Mouse (Mus musculus): ENCODE data around the gene Repin1. TPM values are rescaled to one million over a fixed set of nuclear protein-coding genes. Genes with fewer than 3 reads are reported as not detected.
"Not testable (repeated sequence)": the region's sequence is repeated elsewhere in the genome, so short reads cannot be mapped to it uniquely, and the experiment has no call there.

Gene Repin1
- polyA plus RNA-seq, 1 experiment from 2014 or later = 44.0 TPM

- Histone ChIP-seq H3K4me3 (no peak overlapping the region), H3K9ac (no peak overlapping the region)
Measured at GRCm38 (mm10) chr6:48610657-48611056, 17.0 kb downstream of the Repin1 start.

GRCm38 (mm10) chr6:48613464-48613863 lies 19.8 kb downstream of the Repin1 start:
- Histone ChIP-seq H3K4me3 (no peak overlapping the region), H3K27me3 (replicated peaks) (no peaks in the 10 kb centered on the region), H3K36me3 (peaks cover 23% of the 10 kb centered on the region), H3K4me2 (replicated peaks) (no peak overlapping the region), H3K27ac (no peak overlapping the region), H3K4me1 (0 out of 2 replicates have a peak, but pooled peaks cover 2% of the 10 kb centered on the region), H3K9me3 (no peaks in the 10 kb centered on the region), H3K9ac (no peak overlapping the region)
- ATAC-seq (ENCODE audit: low FRiP score, low read depth) = no peak
- WGBS = 85% methylated on average over 4 of the region's 4 CpGs

More at GRCm38 (mm10) chr6:48610657-48611056, 17.0 kb downstream of the Repin1 start:
- Histone ChIP-seq H3K27ac (no peak overlapping the region), H3K27me3 (replicated peaks) (no peaks in the 10 kb centered on the region), H3K4me1 (0 out of 2 replicates have a peak, but pooled peaks cover 2% of the 10 kb centered on the region), H3K36me3 (peaks cover 20% of the 10 kb centered on the region), H3K9me3 (no peaks in the 10 kb centered on the region), H3K4me2 (replicated peaks) (no peak overlapping the region)
- ATAC-seq (ENCODE audit: low FRiP score, low read depth) = no peak
- WGBS = 88% methylated on average over 3 of the region's 3 CpGs

- ATAC-seq (ENCODE audit: low FRiP score, low read depth) = no peak
- Histone ChIP-seq H3K4me1 (no peaks in the 10 kb centered on the region), H3K9ac (no peak overlapping the region), H3K27ac (no peak overlapping the region), H3K4me2 (replicated peaks) (no peak overlapping the region), H3K4me3 (no peak overlapping the region), H3K36me3 (peaks cover 33% of the 10 kb centered on the region), H3K27me3 (replicated peaks) (no peaks in the 10 kb centered on the region), H3K9me3 (no peaks in the 10 kb centered on the region)
- WGBS = 93% methylated on average over 5 of the region's 5 CpGs
Measured at GRCm38 (mm10) chr6:48614756-48615155, 21.1 kb downstream of the Repin1 start.

GRCm38 (mm10) chr6:48620031-48620430 lies 26.3 kb downstream of the Repin1 start:
- Histone ChIP-seq H3K9me3 (no peaks in the 10 kb centered on the region), H3K4me1 (no peaks in the 10 kb centered on the region), H3K4me3 (no peak overlapping the region), H3K27me3 (replicated peaks) (no peaks in the 10 kb centered on the region), H3K9ac (no peak overlapping the region), H3K27ac (no peak overlapping the region), H3K4me2 (replicated peaks) (no peak overlapping the region), H3K36me3 (peaks cover 30% of the 10 kb centered on the region)
- ATAC-seq (ENCODE audit: low FRiP score, low read depth) = no peak
- 92% methylated on average over 30 of the region's 30 CpGs for WGBS

GRCm38 (mm10) chr6:48622186-48622843 lies 28.6 kb downstream of the Repin1 start:
- not testable (repeated sequence) for H3K4me2 ChIP-seq (replicated peaks); H3K9ac ChIP-seq; ATAC-seq (ENCODE audit: low FRiP score, low read depth); H3K27ac ChIP-seq; H3K4me1 ChIP-seq; H3K9me3 ChIP-seq; H3K4me3 ChIP-seq; H3K27me3 ChIP-seq (replicated peaks)
- 88% methylated on average over 8 of the region's 8 CpGs for WGBS
- H3K36me3 ChIP-seq = peaks cover 26% of the 10 kb centered on the region

- no peak for ATAC-seq (ENCODE audit: low FRiP score, low read depth)
- Histone ChIP-seq H3K4me2 (replicated peaks) (no peak overlapping the region), H3K27me3 (replicated peaks) (peaks cover 21% of the 10 kb centered on the region), H3K4me3 (no peak overlapping the region), H3K36me3 (peaks cover 26% of the 10 kb centered on the region), H3K4me1 (peaks cover 6% of the 10 kb centered on the region; the same call in 1 of the 2 replicates), H3K9ac (no peak overlapping the region), H3K27ac (no peak overlapping the region), H3K9me3 (no peaks in the 10 kb centered on the region)
- 35% methylated on average over 1 of the region's 1 CpGs for WGBS
Measured at GRCm38 (mm10) chr6:48623460-48623859, 29.8 kb downstream of the Repin1 start.

- ATAC-seq (ENCODE audit: low FRiP score, low read depth) = no peak
- WGBS = 32% methylated on average over 8 of the region's 8 CpGs
- Histone ChIP-seq H3K27me3 (replicated peaks) (peaks cover 42% of the 10 kb centered on the region), H3K4me1 (peaks cover 15% of the 10 kb centered on the region), H3K9ac (peak within 1 kb of the TSS; percentile 52), H3K27ac (no peak within 1 kb of the TSS), H3K36me3 (no peaks in the 10 kb centered on the region; the same call in 1 of the 2 replicates), H3K4me3 (peak within 1 kb of the TSS; percentile 35), H3K9me3 (no peaks in the 10 kb centered on the region), H3K4me2 (replicated peaks) (peak within 1 kb of the TSS; percentile 78)
Measured at GRCm38 (mm10) chr6:48626464-48626863, 32.8 kb downstream of the Repin1 start, which contains the start of gene AI854703. AI854703 (plus strand) TSS chr6:48626764.

- peaks cover 15% of the 10 kb centered on the region for H3K4me1 ChIP-seq
- H3K4me3 ChIP-seq = peak overlapping the region; percentile 35
- H3K4me2 ChIP-seq (replicated peaks) = peak overlapping the region; percentile 78
- 1% methylated on average over 32 of the region's 32 CpGs for WGBS
- H3K9ac ChIP-seq = peak overlapping the region; percentile 52
- peaks cover 42% of the 10 kb centered on the region for H3K27me3 ChIP-seq (replicated peaks)
- ATAC-seq (ENCODE audit: low FRiP score, low read depth) = no peak
- no peaks in the 10 kb centered on the region; the same call in 1 of the 2 replicates for H3K36me3 ChIP-seq
- H3K27ac ChIP-seq = no peak overlapping the region
- no peaks in the 10 kb centered on the region for H3K9me3 ChIP-seq
Measured at GRCm38 (mm10) chr6:48626984-48627383, 33.3 kb downstream of the Repin1 start.

- no peaks in the 10 kb centered on the region for H3K9me3 ChIP-seq
- peaks cover 15% of the 10 kb centered on the region for H3K4me1 ChIP-seq
- peak overlapping the region; percentile 35 for H3K4me3 ChIP-seq
- no peak overlapping the region for H3K27ac ChIP-seq
- peaks cover 42% of the 10 kb centered on the region for H3K27me3 ChIP-seq (replicated peaks)
- 3% methylated on average over 7 of the region's 7 CpGs for WGBS
- no peak for ATAC-seq (ENCODE audit: low FRiP score, low read depth)
- H3K36me3 ChIP-seq = no peaks in the 10 kb centered on the region
- H3K9ac ChIP-seq = peak overlapping the region; percentile 52; the same call in 1 of the 2 replicates
- H3K4me2 ChIP-seq (replicated peaks) = peak overlapping the region; percentile 78
Measured at GRCm38 (mm10) chr6:48627511-48627924, 33.8 kb downstream of the Repin1 start.

- H3K9ac ChIP-seq = no peak overlapping the region
- 86% methylated on average over 3 of the region's 3 CpGs for WGBS
- no peak for ATAC-seq (ENCODE audit: low FRiP score, low read depth)
- no peaks in the 10 kb centered on the region for H3K9me3 ChIP-seq
- H3K27me3 ChIP-seq (replicated peaks) = peaks cover 42% of the 10 kb centered on the region
- peaks cover 15% of the 10 kb centered on the region for H3K4me1 ChIP-seq
- 0 out of 2 replicates have a peak overlapping the region, but pooled peaks have one; percentile 78 for H3K4me2 ChIP-seq (replicated peaks)
- no peak overlapping the region for H3K4me3 ChIP-seq
- H3K27ac ChIP-seq = no peak overlapping the region
- no peaks in the 10 kb centered on the region for H3K36me3 ChIP-seq
Measured at GRCm38 (mm10) chr6:48628377-48628776, 34.7 kb downstream of the Repin1 start.

- H3K4me1 ChIP-seq = peaks cover 15% of the 10 kb centered on the region
- H3K36me3 ChIP-seq = no peaks in the 10 kb centered on the region
- H3K4me3 ChIP-seq = peak overlapping the region; percentile 39
- H3K27ac ChIP-seq = no peak overlapping the region
- 8% methylated on average over 54 of the region's 54 CpGs for WGBS
- H3K9me3 ChIP-seq = no peaks in the 10 kb centered on the region
- H3K9ac ChIP-seq = peak overlapping the region; percentile 46
- peak; percentile 55 for ATAC-seq (ENCODE audit: low FRiP score, low read depth)
- H3K27me3 ChIP-seq (replicated peaks) = peaks cover 42% of the 10 kb centered on the region
- peak overlapping the region; percentile 79 for H3K4me2 ChIP-seq (replicated peaks)
Measured at GRCm38 (mm10) chr6:48628808-48629660, 35.4 kb downstream of the Repin1 start.

GRCm38 (mm10) chr6:48629661-48630034 lies 36.0 kb downstream of the Repin1 start:
- no peak overlapping the region for H3K27ac ChIP-seq
- WGBS = 15% methylated on average over 13 of the region's 13 CpGs

More at GRCm38 (mm10) chr6:48629661-48630034, 36.0 kb downstream of the Repin1 start:
- Histone ChIP-seq H3K36me3 (no peaks in the 10 kb centered on the region), H3K27me3 (replicated peaks) (peaks cover 42% of the 10 kb centered on the region), H3K9me3 (no peaks in the 10 kb centered on the region), H3K4me2 (replicated peaks) (peak overlapping the region; percentile 79), H3K4me3 (peak overlapping the region; percentile 39), H3K9ac (peak overlapping the region; percentile 46), H3K4me1 (peaks cover 15% of the 10 kb centered on the region)
- ATAC-seq (ENCODE audit: low FRiP score, low read depth) = peak; percentile 26

Data from neural tube, embryonic 12.5 days (tissue).